Mouse (Mus musculus) testis, adult 2 months (tissue): Measurements from ENCODE around the gene Rab40c.

Source experiments
- CTCF ChIP-seq: fragments of 200-500 bp; IDR thresholded peaks from 2 replicates; pipeline ENCODE4 v1.5.1; 2012; ENCODE audit warnings: low read depth, mild to moderate bottlenecking, inconsistent platforms, low read length, moderate library complexity; ENCODE audit not compliant: control insufficient read depth, insufficient read depth, insufficient replicate concordance
- POLR2A ChIP-seq: fragments of 200-500 bp; IDR thresholded peaks from 2 replicates; pipeline ENCODE4 v1.6.1; 2012; ENCODE audit warnings: low read depth, mild to moderate bottlenecking, inconsistent platforms, low read length, moderate library complexity; ENCODE audit not compliant: control insufficient read depth

DNA sequence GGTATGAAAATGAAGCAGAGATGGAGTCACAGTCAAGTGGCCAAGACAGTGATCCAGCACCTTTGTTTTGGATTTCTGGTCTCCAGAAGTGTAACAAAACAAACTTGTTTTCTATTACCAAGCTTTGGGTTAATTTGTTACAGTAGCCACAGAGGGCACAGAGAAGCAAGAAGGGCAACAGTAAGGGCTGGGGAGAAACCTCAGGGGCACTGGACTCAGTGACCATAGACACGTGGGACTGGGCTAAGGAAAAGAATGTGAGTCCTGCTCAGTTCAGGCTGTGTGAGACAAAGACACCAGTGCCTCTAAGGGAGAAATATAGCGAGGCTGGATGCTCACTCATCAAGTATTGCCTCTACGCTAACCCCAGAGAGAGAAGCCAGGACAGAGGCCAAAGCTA lies 46.9 kb downstream of the Rab40c start:
- TF ChIP-seq CTCF = no peak
- TF ChIP-seq POLR2A = no peak
